ENCODE assay signal across 23 mouse cellular contexts in the genomic region with DNA sequence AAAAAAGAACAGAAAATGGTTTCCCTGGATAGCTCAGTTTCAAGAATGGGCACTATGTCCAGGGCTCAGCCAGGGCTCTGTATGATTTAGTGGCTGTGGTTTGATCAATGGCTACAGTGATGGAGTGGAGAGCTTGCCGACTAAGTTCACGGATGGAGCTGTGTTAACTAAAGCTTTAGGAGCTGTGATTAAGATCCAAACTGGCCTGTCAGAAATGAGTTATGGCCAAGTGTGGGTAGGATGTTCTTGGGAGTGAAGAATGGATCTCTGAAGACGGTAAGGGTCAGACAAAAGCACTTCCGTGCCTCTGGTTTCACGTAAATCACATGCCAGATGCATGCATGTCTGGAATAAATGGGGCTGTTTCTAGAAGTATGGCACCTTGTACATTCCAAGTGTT.
"Had no signal": no experiment of that assay in that cellular context is flagged by ENCODE, and none has a peak within 500 bp of the region (broad histone marks: within the 10 kb centered on the region; RNA-seq: fewer than 3 reads in every experiment).

No protein-coding gene starts in this region.

- H3K27ac ChIP-seq: intestine, embryonic 15.5 days; left cerebral cortex, adult 2 months; limb, embryonic 12.5 days; limb, embryonic 15.5 days; liver, embryonic 14.5 days; neural tube, embryonic 12.5 days had no signal

- DNase-seq: kidney, adult 18-20 months; kidney, adult 9 months; kidney, postnatal 25 days; layer of hippocampus, postnatal 36 days; liver, postnatal 0 days; lung, embryonic 14.5 days; midbrain, embryonic 14.5 days; retina, postnatal 1 day; right cerebral cortex, postnatal 25 days; spleen, adult 18-20 months; thymus, adult 2 months; thymus, postnatal 14 days; thymus, postnatal 4 days had no signal

- H3K4me2 ChIP-seq: intestine, embryonic 15.5 days; limb, embryonic 12.5 days; limb, embryonic 15.5 days; liver, embryonic 11.5 days; lung, embryonic 14.5 days; midbrain, embryonic 11.5 days; neural tube, embryonic 12.5 days had no signal

- H3K9me3 ChIP-seq: intestine, embryonic 15.5 days; limb, embryonic 12.5 days; limb, embryonic 15.5 days; neural tube, embryonic 12.5 days had no signal

- ATAC-seq: intestine, embryonic 15.5 days; liver, postnatal 0 days; lung, postnatal 0 days had no signal

- H3K9ac ChIP-seq: intestine, embryonic 15.5 days; limb, embryonic 12.5 days; limb, embryonic 15.5 days; liver, embryonic 14.5 days; liver, postnatal 0 days; lung, embryonic 14.5 days; neural tube, embryonic 12.5 days had no signal

- H3K4me3 ChIP-seq: intestine, embryonic 15.5 days; left cerebral cortex, adult 2 months; limb, embryonic 12.5 days; limb, embryonic 15.5 days; megakaryocyte, embryonic 14.5 days; neural tube, embryonic 12.5 days had no signal

- H3K4me1 ChIP-seq: intestine, embryonic 15.5 days; megakaryocyte, embryonic 14.5 days had no signal

- H3K27me3 ChIP-seq: intestine, embryonic 15.5 days; limb, embryonic 12.5 days; limb, embryonic 15.5 days; megakaryocyte, embryonic 14.5 days; neural tube, embryonic 12.5 days had no signal

- H3K36me3 ChIP-seq: intestine, embryonic 15.5 days; limb, embryonic 12.5 days; limb, embryonic 15.5 days; neural tube, embryonic 12.5 days had no signal
